Mouse (Mus musculus) small intestine, adult 2 months (tissue): ENCODE data around the gene Rpl23a.

ENCODE experiments used
- CTCF ChIP-seq: fragments of 200-500 bp; IDR thresholded peaks from 2 replicates; pipeline ENCODE4 v1.5.1; 2012; ENCODE audit warnings: low read depth, mild to moderate bottlenecking, control low read depth, inconsistent platforms, low read length, moderate library complexity, mixed read lengths; ENCODE audit not compliant: insufficient replicate concordance, insufficient read length; ENCODE audit errors: extremely low read depth
- POLR2A ChIP-seq: fragments of 200-500 bp; IDR thresholded peaks from 2 replicates; pipeline ENCODE4 v1.6.1; 2012; ENCODE audit warnings: low read depth, mild to moderate bottlenecking, control low read depth, inconsistent platforms, low read length, moderate library complexity

GRCm38 (mm10) chr11:78179438-78179999, 3.9 kb downstream of the Rpl23a start:
- TF ChIP-seq CTCF (no peak), POLR2A (no peak)
